Mouse (Mus musculus): ENCODE measurements around the gene Zswim4.
A peak's percentile ranks its signal among the peaks of the same experiment; 100 is the strongest.

DNA sequence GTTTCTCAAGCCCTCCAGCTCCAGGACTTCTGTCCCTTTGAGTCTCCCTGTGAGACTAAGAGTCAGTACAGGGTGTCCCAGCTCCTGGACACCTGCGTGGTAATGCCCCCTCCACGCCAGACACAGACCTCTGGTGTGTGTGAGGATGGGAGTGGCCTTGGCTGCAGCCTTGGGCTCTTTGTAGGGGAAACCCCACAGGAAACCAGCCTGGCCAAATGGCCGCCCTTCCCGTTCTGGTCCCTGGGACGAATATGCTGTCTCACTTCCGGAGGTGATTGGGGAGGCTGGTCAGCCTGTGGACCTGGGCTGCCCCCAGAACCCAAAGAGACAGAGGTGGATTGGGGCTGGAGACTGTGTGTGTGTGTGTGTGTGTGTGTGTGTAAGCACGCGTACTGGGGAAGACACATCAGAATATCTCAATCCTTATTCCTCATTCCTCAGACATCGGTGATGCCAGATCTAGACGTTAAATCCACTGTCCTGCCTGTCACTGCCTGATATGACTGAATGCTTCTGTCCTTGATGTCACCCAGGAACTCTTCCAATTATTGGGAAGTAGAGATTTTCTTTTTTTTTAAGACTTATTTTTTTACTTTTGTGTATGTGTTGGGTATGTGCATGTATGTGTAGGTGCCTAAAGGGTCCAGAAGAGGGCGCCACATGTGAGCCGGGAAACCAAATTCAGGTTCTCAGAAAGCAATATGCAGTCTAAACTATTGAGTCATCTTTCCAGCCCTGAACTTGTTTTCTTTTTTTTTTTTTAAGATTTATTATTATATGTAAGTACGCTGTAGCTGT is 32.7 kb downstream of the Zswim4 start:
- TF ChIP-seq EP300 (IDR thresholded peaks at IDR 0.05; ENCODE audit: low read depth) = no peak
- TF ChIP-seq CTCF (IDR thresholded peaks at IDR 0.05; ENCODE audit: low read depth) = peak; percentile 25
